In genomic region chr15:72360049-72360448, GRCm38 (mm10) we compare ENCODE assay signal across 13 mouse cellular contexts.
DNase-seq lines count a peak whose midpoint lies in the region; ATAC-seq and TF ChIP-seq lines count a peak whose summit lies in the region.
"Had no signal": no experiment of that assay in that cellular context is flagged by ENCODE, and none has a peak within 500 bp of the region (broad histone marks: within the 10 kb centered on the region; RNA-seq: fewer than 3 reads in every experiment).

No protein-coding gene starts in this region.

- TF ChIP-seq POLR2A in brain, embryonic 14.5 days (IDR thresholded peaks at IDR 0.05; ENCODE audit: borderline replicate concordance, extremely low read depth, insufficient read depth, insufficient read length, poor library complexity, severe bottlenecking), result no peak

- intact Hi-C loops in left cerebral cortex, postnatal 10 days (cut with DNase I), result no loop called here

- DNase-seq in layer of hippocampus, adult 11-12 months (ENCODE audit: low spot score), result peak; percentile 18
- DNase-seq in layer of hippocampus, adult 9-10 months (ENCODE audit: low spot score), result no peak
- DNase-seq in brain, embryonic 14.5 days (ENCODE audit: low read depth), result peak; percentile 20
- DNase-seq in cerebellum, adult 8-10 months, result peak; percentile 72
- peak; percentile 32 to 41 for DNase-seq in left cerebral cortex, postnatal 10 days (ENCODE audit: extremely low spot score in 1 of 2, low spot score in 2 of 2)
- no peak for DNase-seq in thymus, postnatal 4 days
- no peak for DNase-seq in embryo, embryonic 10.5 days (ENCODE audit: low spot score)
- DNase-seq: adrenal gland, postnatal 10 days; kidney, postnatal 25 days; lung, postnatal 4 days; thymus, adult 2 months had no signal

- TF ChIP-seq CTCF in brain, embryonic 14.5 days (IDR thresholded peaks at IDR 0.05; ENCODE audit: borderline replicate concordance, extremely low read depth, insufficient read depth, insufficient read length), result no peak

- ATAC-seq in megakaryocyte, adult 5-6 weeks (ENCODE audit: poor library complexity, severe bottlenecking), result no peak
- ATAC-seq: intestine, embryonic 16.5 days had no signal

Comparison
In these comparisons a context has a peak if more than half of its experiments do, and no peak if none do; other contexts are left out.
1. DNase-seq: peak in layer of hippocampus, adult 11-12 months (single experiment), brain, embryonic 14.5 days (single experiment), cerebellum, adult 8-10 months (single experiment) and left cerebral cortex, postnatal 10 days (2 of 2); none in layer of hippocampus, adult 9-10 months (single experiment), thymus, postnatal 4 days (single experiment) and embryo, embryonic 10.5 days (single experiment).